Mouse (Mus musculus) heart, adult 10 weeks (tissue): ENCODE data around the gene Prl8a9. TPM values are rescaled to one million over a fixed set of nuclear protein-coding genes. Genes with fewer than 3 reads are reported as not detected.

ENCODE experiments used
- polyA plus RNA-seq: library from polyadenylated mRNA; stranded (reverse); fragments of 350-450 nt; fragmentation: Illumina TruSeq; extraction: RNeasy Lipid Tissue Mini Kit (QIAGEN cat#74804); gene quantifications from one replicate; pipeline ENCODE4 v1.2.3, GENCODE M21; 2014; ENCODE audit warnings: low read depth, low replicate concordance

The Prl8a9 gene
- polyA plus RNA-seq: not detected

DNA sequence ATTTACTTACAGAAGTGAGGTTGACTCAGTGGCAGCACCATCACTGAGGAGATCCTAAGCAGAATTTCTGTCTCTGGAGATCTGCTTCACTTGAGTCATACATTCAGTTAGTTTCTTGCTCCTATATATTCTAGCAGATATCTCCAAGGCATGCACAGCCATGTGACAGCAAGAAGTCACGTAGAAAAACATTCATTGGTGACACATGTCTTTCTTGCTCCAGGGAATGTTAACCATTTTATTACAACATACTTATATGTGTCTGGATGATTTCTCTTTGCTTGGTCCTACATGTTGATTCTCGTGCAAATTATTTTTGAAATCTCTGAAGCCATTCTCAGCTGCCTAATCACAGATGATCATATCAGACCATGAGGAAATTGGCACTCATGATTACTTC, at the start of gene Prl8a9:
Gene Prl8a9 (minus strand): TSS at position 101 of the 400 bp plus-strand sequence.

DNA sequence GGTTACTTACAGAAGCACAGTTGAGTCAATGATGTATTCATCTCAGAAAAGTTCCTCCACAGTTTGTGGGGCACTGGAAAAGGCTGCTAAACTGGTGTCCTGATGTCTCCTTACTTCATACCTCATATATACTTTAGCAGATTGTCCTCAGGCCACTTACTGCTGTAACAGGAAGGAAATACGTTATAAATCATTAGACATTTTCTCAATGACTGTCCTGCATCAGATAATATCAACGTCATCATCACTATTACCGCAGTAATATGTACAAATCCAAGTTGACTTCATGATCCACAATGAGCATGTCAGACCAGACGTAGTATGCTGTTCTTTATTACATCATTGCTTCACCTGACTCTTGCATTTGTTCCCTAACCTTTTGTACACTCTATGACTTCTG, 46.1 kb upstream of the Prl8a9 start, which contains the start of gene Prl7b1:
Gene Prl7b1 (minus strand): TSS at position 101 of the 400 bp plus-strand sequence.

DNA sequence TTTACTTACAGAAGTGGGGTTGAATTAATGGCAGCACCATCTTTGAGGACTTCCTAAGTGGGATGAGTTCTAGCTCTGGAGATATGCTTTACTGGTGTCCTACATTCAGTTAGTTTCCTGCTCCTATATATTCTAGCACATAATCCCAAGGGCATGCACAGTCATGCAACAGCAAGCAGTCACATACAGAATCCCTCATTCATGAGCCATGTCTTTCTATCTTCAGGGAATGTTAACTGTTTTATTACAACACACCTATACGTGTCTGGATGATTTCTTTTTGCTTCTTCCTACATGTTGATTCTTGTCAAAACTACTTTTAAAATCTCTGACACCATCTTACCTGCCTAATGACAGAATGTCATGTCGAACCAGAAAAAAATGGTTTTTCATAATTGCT, 17.7 kb upstream of the Prl8a9 start, which contains the start of gene Prl8a1:
Gene Prl8a1 (minus strand): TSS at position 101 of the 400 bp plus-strand sequence.

DNA sequence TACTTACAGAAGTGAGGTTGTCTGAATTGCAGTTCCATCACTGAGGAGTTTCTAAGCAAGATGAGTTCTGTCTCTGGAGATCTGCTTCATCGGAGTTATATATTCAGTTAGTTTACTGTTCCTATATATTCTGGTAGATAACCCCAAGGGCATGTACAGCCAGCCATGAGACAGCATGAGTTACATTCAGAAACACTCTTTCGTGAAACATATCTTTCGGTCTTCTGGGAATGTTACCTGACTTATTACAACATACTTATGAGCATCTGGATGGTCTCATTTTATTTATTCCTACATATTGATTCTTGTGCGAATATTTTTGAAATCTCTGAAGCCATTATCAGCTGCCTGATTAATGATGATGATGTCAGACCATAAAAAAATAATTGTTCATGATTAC, 51.3 kb downstream of the Prl8a9 start, which contains the start of gene Prl8a8:
Gene Prl8a8 (minus strand): TSS at position 101 of the 400 bp plus-strand sequence.

Other genes with a start within 250 kb of the Prl8a9 start
- not detected for gene Prl8a2, start 218.9 kb downstream of the Prl8a9 start, polyA plus RNA-seq
- gene Prl2b1, start 173.8 kb downstream of the Prl8a9 start, polyA plus RNA-seq: not detected
- not detected for gene Prl8a6, start 125.9 kb downstream of the Prl8a9 start, polyA plus RNA-seq
- not detected for gene Prl8a8, start 51.4 kb downstream of the Prl8a9 start, polyA plus RNA-seq
- gene Prl8a1, start 17.6 kb upstream of the Prl8a9 start, polyA plus RNA-seq: not detected
- gene Prl7b1, start 46.0 kb upstream of the Prl8a9 start, polyA plus RNA-seq: not detected
- not detected for gene Prl7a1, start 77.9 kb upstream of the Prl8a9 start, polyA plus RNA-seq
- not detected for gene Prl7a2, start 103.4 kb upstream of the Prl8a9 start, polyA plus RNA-seq
- gene Prl7d1, start 152.1 kb upstream of the Prl8a9 start, polyA plus RNA-seq: not detected
- gene Prl7c1, start 216.2 kb upstream of the Prl8a9 start, polyA plus RNA-seq: not detected
- not detected for gene Prl2a1, start 237.0 kb upstream of the Prl8a9 start, polyA plus RNA-seq